In the genomic region with DNA sequence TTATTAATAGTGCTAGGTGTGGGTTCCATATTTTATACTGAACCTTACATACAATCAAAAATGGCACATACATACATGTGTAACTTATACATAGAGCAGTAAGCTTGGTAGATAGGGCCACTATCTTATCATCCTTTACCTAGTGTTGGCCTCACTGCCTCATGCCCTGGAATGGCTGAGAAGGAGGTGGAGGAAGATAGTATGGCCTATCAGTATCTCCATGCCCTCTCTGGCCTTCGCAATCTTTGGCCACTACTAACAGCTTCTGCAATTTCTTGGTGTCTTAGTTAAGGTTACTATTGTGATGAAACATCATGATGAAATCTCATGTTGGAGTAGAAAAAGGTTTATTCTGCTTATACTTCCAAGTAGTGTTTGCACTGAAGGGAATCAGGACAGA, we compare ENCODE assay signal across 17 mouse cellular contexts.
"Had no signal": no experiment of that assay in that cellular context is flagged by ENCODE, and none has a peak within 500 bp of the region (broad histone marks: within the 10 kb centered on the region; RNA-seq: fewer than 3 reads in every experiment).

No protein-coding gene starts in this region.

- H3K27me3 ChIP-seq: kidney, embryonic 15.5 days; limb, embryonic 12.5 days; limb, embryonic 15.5 days; megakaryocyte, embryonic 14.5 days had no signal

- H3K4me3 ChIP-seq: kidney, embryonic 15.5 days; limb, embryonic 12.5 days; limb, embryonic 15.5 days; megakaryocyte, embryonic 14.5 days had no signal

- DNase-seq: kidney, adult 11 months; kidney, adult 8-10 months; kidney, postnatal 10 days; kidney, postnatal 36 days; left cerebral cortex, postnatal 4 days; liver, postnatal 0 days; lung, embryonic 14.5 days; midbrain, embryonic 14.5 days; thymus, adult 18-20 months; thymus, postnatal 36 days had no signal

- H3K4me2 ChIP-seq: kidney, embryonic 15.5 days; limb, embryonic 12.5 days; limb, embryonic 15.5 days; lung, embryonic 14.5 days; midbrain, embryonic 11.5 days had no signal

- H3K9me3 ChIP-seq: kidney, embryonic 15.5 days; limb, embryonic 12.5 days; limb, embryonic 15.5 days; megakaryocyte, embryonic 14.5 days had no signal

- H3K36me3 ChIP-seq: kidney, embryonic 15.5 days; limb, embryonic 12.5 days; limb, embryonic 15.5 days had no signal

- H3K27ac ChIP-seq: kidney, embryonic 15.5 days; limb, embryonic 12.5 days; limb, embryonic 15.5 days; macrophage had no signal

- H3K9ac ChIP-seq: kidney, embryonic 15.5 days; limb, embryonic 12.5 days; limb, embryonic 15.5 days; liver, postnatal 0 days; lung, embryonic 14.5 days had no signal

- ATAC-seq: liver, postnatal 0 days; lung, postnatal 0 days had no signal

- H3K4me1 ChIP-seq: kidney, embryonic 15.5 days; limb, embryonic 12.5 days; limb, embryonic 15.5 days; megakaryocyte, embryonic 14.5 days had no signal
